Mouse (Mus musculus): Measurements from ENCODE around the gene Wnt5a. TPM values are rescaled to one million over a fixed set of nuclear protein-coding genes. Genes with fewer than 3 reads are reported as not detected.

Gene Wnt5a
- not detected in 2 replicates for total RNA-seq (2015; ENCODE audit: low replicate concordance)
- not detected in 2 replicates for total RNA-seq (2017; ENCODE audit: low replicate concordance)

DNA sequence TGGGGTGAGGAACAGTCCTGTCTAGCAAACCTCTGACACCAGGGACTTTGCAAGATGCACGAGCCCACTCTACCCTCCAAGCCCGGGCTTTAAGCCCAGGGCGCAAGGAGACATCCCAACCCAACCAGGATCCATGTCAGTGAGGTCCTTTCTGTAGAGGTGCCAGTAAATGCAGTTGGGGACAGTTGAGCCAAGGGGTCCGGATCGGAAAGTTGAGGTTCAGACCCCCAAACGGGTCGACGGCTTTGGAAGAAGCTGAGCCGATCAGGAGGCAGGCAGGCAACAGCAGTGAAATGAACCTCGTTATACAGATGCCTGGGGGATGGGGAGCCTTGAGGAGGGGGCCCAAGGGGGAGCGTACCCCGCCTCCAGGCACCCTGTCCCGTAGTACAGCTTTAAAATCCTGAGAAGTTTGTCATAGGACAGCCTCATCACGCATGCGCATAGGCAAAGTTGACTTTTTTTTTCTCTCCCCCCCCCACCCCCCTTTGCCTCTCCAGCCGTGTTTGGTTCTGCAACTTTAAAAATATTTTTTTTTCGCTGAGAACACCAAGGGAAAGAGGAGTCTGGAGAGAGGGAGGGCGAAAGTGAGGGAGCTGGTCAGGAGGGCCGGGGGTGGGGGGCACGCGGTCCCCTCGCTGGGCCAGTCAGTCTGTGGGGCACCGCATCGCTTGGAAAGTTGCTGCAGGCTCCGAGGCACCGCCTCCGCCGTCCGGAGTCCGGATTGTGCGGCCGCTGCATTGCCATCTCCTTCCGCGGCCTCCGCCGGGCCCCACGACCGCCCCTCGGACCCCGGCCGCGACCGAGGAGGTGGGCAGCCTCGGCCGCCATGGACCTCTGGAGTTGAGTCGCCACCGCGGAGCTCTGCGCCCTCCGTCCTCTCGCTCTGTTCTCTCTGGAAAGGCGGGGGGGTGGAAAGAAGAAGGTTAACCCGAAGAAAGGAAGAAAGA, at the start of gene Wnt5a:
Wnt5a (plus strand) TSS at position 650 of the 950 bp plus-strand sequence.
- no peak for ATAC-seq (replicated peaks; ENCODE audit: low FRiP score, poor library complexity, severe bottlenecking)

DNA sequence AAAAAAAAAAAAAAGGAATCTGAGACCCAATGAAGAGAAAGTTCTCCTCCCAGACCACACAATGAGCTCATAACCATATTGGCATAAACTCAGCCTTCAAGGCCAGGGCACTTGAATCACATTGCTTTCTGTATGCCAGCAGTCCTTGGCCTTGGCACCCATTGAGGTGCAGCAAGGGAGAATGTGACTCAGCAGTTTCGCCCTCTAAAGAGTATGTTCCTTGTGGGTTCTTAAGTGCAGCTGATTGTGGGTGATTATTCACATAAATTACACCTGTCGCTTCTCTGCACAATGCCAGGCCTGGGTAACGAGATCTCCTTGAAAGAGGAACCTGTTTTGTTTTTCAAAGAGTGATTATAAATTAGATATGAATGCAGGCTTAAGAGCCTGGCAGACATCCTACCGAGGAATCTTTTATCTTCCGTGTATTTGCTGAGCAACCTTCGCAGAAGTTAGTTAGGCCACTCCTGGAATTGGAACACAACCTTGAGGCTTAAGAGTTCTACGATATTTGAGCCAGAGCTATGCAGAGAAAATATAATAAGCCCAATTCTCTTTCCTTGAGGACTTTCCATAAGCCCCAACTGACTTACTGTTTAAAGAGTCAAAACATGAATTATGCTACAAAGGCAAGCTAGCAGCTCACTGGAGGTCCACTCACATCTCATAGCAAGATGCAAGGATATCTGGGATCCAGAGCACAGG, 48.0 kb upstream of the Wnt5a start:
- ATAC-seq (replicated peaks; ENCODE audit: low FRiP score, poor library complexity, severe bottlenecking) = no peak

- ATAC-seq (replicated peaks; ENCODE audit: low FRiP score, poor library complexity, severe bottlenecking) = no peak
These were observed 47.1 kb upstream of the Wnt5a start for GRCm38 (mm10) chr14:28457428-28457827.

DNA sequence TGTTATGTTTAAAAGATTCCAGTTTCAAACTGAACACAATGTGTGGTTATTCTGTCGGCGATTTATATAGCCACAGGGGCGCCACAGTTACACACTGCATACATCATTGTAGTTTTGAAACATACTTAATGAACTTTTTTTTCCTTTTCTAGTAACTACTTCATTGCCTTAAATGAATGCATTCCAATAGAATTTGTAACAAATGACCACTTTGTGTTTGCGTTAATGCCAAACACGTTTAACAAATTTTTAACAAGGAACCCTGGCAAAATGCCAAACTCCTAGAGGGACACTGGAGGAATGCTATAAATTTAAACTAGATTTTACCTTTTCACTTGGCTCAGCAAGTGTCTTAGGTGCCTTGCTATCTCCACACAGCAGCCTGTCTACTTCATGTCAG, 36.6 kb upstream of the Wnt5a start:
- no peak for ATAC-seq (replicated peaks; ENCODE audit: low FRiP score, poor library complexity, severe bottlenecking)

DNA sequence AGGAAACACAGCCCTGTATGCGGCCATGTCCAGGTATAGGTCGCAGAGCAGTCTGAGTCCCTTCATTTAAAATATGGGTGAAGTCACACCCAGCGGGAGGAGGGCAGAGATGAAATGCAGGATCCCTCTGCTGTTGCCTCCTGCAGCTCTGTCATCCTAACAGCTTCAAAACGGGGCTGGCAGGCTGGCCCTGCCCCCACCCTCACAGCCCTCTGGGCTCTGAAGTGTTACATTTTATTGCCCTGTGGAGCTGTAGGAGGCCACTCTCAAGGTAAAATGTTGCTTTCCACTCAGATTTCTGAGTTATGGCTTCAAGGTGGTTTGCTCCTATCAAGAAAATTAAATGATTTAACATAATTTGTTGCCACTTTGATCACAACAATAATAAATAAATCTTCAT, 34.9 kb upstream of the Wnt5a start:
- no peak for ATAC-seq (replicated peaks; ENCODE audit: low FRiP score, poor library complexity, severe bottlenecking)

DNA sequence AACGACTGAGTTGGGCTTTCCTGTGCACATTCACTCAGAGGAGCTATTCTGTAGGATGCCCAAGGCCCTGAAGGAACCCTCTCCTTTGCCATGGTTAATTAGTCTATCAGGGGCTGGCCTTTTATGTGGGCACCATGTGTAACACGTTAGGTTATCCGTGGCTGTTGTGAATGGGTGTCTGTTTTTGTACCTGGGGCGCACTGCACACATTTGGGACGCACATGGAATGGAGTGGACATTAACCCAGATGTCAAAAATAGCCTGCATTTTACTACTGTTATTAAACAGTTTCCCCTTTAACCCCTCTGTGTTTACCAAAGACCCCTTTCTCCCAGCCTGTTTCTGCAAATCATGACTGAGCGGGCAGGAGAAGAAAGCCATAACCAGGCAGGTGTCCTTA, 34.3 kb upstream of the Wnt5a start:
- no peak for ATAC-seq (replicated peaks; ENCODE audit: low FRiP score, poor library complexity, severe bottlenecking)

DNA sequence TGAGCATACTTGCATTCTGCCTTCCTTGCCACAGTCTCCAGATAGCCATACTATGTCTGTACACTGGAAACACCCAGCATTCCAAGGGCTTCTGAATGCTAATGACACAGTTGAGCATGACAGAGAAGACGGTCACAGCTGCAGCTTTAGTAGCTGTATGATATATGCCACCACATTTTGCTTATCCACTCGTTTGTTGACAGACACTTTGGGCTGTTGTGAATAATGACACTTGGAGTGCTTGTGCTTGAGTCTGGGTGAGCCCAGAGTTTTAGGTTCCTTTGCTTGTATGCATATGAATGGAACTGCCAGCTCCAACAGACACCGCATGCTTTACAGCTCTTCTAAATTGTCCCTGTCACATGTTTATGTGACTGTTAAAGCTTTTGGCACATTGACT, 29.5 kb upstream of the Wnt5a start:
- ATAC-seq (replicated peaks; ENCODE audit: low FRiP score, poor library complexity, severe bottlenecking) = no peak

GRCm38 (mm10) chr14:28475421-28475820, 29.1 kb upstream of the Wnt5a start:
- no peak for ATAC-seq (replicated peaks; ENCODE audit: low FRiP score, poor library complexity, severe bottlenecking)

DNA sequence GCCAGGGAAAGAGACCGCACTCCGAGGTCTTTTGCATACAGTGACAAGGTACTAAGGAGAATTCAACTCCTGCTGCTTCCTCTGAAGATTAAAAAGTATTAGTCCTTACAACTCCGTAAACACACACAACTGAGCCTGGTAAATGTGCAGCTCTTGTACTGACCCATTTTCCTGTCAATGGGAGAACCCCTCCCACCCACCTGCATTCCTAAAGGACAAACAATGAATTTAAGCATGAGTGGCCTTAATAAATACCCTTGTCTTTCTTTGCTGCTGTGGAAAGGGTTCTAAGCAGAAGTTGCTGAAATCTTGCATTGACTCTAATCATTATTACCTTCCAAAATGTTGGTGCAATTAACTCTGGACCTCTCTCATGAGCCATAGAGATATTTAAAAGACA, 27.8 kb upstream of the Wnt5a start:
- ATAC-seq (replicated peaks; ENCODE audit: low FRiP score, poor library complexity, severe bottlenecking) = no peak

DNA sequence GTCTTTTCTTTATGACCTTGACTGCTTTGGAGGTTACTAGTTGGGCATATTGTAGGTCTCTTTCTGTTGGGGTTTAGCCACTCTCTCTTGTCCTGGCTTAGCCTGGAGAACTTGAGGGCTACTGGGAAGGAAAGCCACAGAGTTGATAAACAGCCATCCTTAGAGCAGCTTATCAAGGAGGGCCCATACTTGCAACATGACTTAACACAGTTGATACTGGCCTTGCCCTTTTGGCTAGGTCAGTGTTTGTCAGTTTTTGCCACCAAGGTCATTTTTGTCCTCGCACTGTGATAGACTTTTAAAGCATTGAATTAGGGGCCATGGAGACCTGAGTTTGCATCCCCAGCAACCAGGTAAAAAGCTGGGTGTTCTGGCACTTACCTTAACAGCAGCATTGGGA, 23.7 kb upstream of the Wnt5a start:
- ATAC-seq (replicated peaks; ENCODE audit: low FRiP score, poor library complexity, severe bottlenecking) = no peak

DNA sequence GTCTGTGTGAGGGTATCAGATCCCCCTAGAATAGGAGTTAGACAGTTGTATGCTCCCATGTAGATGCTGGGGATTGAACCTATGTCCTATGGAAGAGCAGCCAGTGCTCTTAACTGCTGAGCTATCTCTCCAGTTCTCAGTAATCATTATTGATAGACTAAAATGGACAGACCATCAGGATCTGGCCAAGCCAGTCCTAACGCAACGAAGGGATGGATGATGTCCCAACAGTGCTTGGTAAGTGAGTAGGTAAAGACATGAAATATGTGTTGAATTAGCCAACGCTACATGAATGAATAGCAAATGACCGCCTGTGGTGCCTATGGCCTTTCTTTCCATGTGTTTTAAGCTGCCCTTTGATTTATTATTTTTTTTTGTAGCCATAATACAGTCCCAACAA, 10.7 kb upstream of the Wnt5a start:
- no peak for ATAC-seq (replicated peaks; ENCODE audit: low FRiP score, poor library complexity, severe bottlenecking)

DNA sequence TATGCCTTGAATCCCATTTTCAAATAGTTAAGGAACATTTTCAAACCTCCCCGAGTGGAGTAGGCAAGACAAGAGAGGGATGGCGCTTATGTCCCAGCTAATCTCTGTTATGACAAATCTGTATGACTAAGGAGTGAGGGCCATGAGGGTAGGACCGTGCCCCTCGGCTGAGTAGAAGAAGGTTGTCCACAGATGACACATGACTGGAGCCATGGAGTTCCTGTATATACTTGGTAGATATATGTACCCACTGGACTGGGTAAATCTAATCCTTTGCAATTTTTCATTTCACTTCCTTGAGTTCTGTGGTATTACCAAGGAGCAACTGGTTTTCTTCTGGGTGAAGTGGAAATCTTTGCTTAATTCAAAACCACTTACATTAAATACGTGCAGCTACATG, 10.3 kb upstream of the Wnt5a start:
- ATAC-seq (replicated peaks; ENCODE audit: low FRiP score, poor library complexity, severe bottlenecking) = no peak

DNA sequence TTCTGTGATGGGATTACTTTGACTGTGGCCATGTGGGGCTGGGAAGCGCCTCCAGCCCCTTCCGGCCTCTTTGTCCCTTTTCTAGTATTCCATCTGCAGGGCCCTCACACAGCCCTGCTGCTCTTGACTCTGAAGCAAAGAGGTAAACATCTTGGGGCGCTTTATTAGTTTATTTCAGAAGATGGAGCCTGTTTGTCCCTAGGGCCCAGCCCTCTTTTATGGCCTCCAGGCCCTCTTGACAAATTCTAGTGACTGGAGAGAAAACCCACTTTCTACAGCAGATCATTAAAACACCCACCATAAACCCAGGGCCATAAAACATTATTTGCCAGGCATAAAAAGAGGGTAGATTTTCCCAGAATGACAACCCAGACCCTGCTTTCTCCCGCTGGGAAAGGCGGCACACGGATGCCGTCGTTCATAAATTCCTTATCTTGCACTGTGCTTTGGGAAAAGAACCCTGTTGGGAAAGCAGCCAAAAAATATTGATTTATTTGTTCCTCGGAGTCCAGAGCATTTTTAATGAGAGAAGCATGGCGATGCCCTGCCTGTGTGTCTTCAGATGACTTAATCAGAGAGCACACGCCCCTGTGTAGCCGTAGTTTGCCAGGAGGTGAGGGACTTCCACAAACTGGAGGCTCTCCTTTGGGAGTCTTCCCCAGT, 3.2 kb upstream of the Wnt5a start:
- ATAC-seq (replicated peaks; ENCODE audit: low FRiP score, poor library complexity, severe bottlenecking) = no peak

GRCm38 (mm10) chr14:28503276-28503675, 1.3 kb upstream of the Wnt5a start:
- no peak for ATAC-seq (replicated peaks; ENCODE audit: low FRiP score, poor library complexity, severe bottlenecking)

DNA sequence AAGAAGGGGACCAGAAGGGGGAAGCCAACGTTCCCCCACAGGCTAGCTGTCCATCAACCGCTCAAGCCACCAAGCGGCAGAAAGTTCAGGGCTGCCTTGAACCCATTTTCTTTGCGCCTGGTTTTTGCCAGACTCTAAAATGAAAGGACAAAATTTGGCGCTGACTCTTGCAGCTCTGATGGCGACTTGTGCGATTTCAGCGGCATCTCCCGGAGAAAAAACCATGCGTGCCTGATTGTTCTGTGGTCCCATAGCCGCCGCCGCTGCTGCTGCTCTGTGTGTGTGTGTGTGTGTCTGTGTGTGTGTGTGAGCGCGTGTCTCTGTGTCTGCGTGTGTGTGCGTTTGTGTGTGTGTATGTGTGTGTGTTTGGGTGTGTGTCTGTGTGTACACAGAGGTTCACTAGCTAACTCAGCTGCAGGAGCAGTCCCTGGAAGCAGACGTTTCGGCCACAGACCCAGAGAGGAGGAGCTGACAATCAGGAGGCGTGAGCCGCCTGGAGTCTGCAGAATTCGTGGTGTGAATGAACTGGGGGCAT, 568 bp downstream of the Wnt5a start:
- ATAC-seq (replicated peaks; ENCODE audit: low FRiP score, poor library complexity, severe bottlenecking) = no peak

- ATAC-seq (replicated peaks; ENCODE audit: low FRiP score, poor library complexity, severe bottlenecking) = no peak
These were observed 1.2 kb downstream of the Wnt5a start for GRCm38 (mm10) chr14:28505586-28506375.

- no peak for ATAC-seq (replicated peaks; ENCODE audit: low FRiP score, poor library complexity, severe bottlenecking)
These were observed 1.9 kb downstream of the Wnt5a start for GRCm38 (mm10) chr14:28506376-28506831.

- no peak for ATAC-seq (replicated peaks; ENCODE audit: low FRiP score, poor library complexity, severe bottlenecking)
These were observed 2.5 kb downstream of the Wnt5a start for GRCm38 (mm10) chr14:28507011-28507410.

DNA sequence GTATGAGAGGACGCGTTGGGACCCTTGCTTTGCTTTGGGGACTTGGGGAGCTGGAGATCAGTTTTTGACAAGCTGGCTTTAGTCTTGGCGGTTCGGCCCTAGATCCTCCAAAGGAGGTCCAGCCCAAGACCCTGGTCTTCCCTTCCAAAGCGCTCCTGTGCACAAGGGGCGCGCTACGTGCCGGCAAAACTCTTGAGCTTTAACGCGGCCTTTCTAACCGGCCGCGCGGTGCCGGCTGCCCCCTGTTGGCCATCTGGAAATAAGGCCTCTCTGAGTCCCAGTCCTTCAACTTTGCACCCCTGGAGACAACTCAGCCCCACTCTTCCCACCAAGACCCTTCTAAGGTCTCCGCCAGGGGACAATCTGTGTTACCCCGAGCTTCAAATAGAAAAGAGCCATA, 2.9 kb downstream of the Wnt5a start:
- no peak for ATAC-seq (replicated peaks; ENCODE audit: low FRiP score, poor library complexity, severe bottlenecking)

All from erythroblast, adult 5-6 weeks (primary cell).